Mouse (Mus musculus) frontal cortex, adult 2 months (tissue): ENCODE data around the gene Pik3cd. TPM values are rescaled to one million over a fixed set of nuclear protein-coding genes. Genes with fewer than 3 reads are reported as not detected.
"Not testable (repeated sequence)": the region's sequence is repeated elsewhere in the genome, so short reads cannot be mapped to it uniquely, and the experiment has no call there.

ENCODE experiments used
- DNase-seq, 2 experiments: peaks; one replicate each; pipeline ENCODE4 v3.0.0; 2022; ENCODE audit warnings: low spot score in 1 of 2; ENCODE audit errors: extremely low spot score in 1 of 2
- polyA plus RNA-seq: library from polyadenylated mRNA; depleted of rRNA; stranded (reverse); fragments of >200 nt; gene quantifications from 2 replicates; pipeline ENCODE4 v1.2.3, GENCODE M21; 2012

The Pik3cd gene
- polyA plus RNA-seq, 1 experiment: 15.2 TPM

- DNase-seq: no peak
Observed at GRCm38 (mm10) chr4:149657858-149658416, 44.4 kb downstream of the Pik3cd start.

GRCm38 (mm10) chr4:149654232-149654631 is 48.1 kb downstream of the Pik3cd start:
- DNase-seq: peak in 1 of 2 experiments; percentile 65

- DNase-seq: peak; percentile 49 to 85
Observed at GRCm38 (mm10) chr4:149650493-149651193, 51.7 kb downstream of the Pik3cd start.

- DNase-seq: peak; percentile 54 to 55
Observed at GRCm38 (mm10) chr4:149648031-149648805, 54.2 kb downstream of the Pik3cd start.

GRCm38 (mm10) chr4:149645761-149646160 is 56.6 kb downstream of the Pik3cd start:
- DNase-seq: no peak

GRCm38 (mm10) chr4:149641956-149642355 is 60.4 kb downstream of the Pik3cd start:
- no peak for DNase-seq

GRCm38 (mm10) chr4:149641400-149641799 is 61.0 kb downstream of the Pik3cd start:
- no peak for DNase-seq

- DNase-seq: no peak
Observed at GRCm38 (mm10) chr4:149640831-149641230, 61.5 kb downstream of the Pik3cd start.

GRCm38 (mm10) chr4:149637942-149638341 is 64.4 kb downstream of the Pik3cd start:
- no peak for DNase-seq

GRCm38 (mm10) chr4:149635915-149636415 is 66.4 kb downstream of the Pik3cd start:
- DNase-seq: no peak

GRCm38 (mm10) chr4:149634966-149635365 is 67.4 kb downstream of the Pik3cd start:
- no peak for DNase-seq

GRCm38 (mm10) chr4:149634157-149634556 is 68.2 kb downstream of the Pik3cd start:
- DNase-seq: no peak

GRCm38 (mm10) chr4:149632670-149633307 is 69.6 kb downstream of the Pik3cd start:
- peak in 1 of 2 experiments; percentile 64 for DNase-seq

GRCm38 (mm10) chr4:149628810-149629209 is 73.6 kb downstream of the Pik3cd start:
- no peak for DNase-seq

- DNase-seq: peak in 1 of 2 experiments; percentile 67
Observed at GRCm38 (mm10) chr4:149628372-149628771, 74.0 kb downstream of the Pik3cd start.

GRCm38 (mm10) chr4:149626809-149627208 is 75.6 kb downstream of the Pik3cd start:
- no peak for DNase-seq

- DNase-seq: no peak
Observed at GRCm38 (mm10) chr4:149623711-149624110, 78.7 kb downstream of the Pik3cd start.

GRCm38 (mm10) chr4:149621286-149621685 is 81.1 kb downstream of the Pik3cd start:
- no peak for DNase-seq

GRCm38 (mm10) chr4:149619988-149620387 is 82.4 kb downstream of the Pik3cd start:
- DNase-seq: no peak

GRCm38 (mm10) chr4:149616999-149617398 is 85.4 kb downstream of the Pik3cd start:
- not testable (repeated sequence) for DNase-seq

GRCm38 (mm10) chr4:149614869-149615268 is 87.5 kb downstream of the Pik3cd start:
- DNase-seq: no peak
